Mouse (Mus musculus): Measurements from ENCODE around the gene Crtam.
A peak's percentile ranks its signal among the peaks of the same experiment; 100 is the strongest.

Crtam gene

GRCm38 (mm10) chr9:41007785-41008184 lies 3.4 kb upstream of the Crtam start:
- no peak for DNase-seq (ENCODE audit: low read depth)

GRCm38 (mm10) chr9:40997116-40997779 lies 7.2 kb downstream of the Crtam start:
- peak; percentile 66 for DNase-seq (ENCODE audit: low read depth)

- peak; percentile 16 for DNase-seq (ENCODE audit: low read depth)
These were observed 10.4 kb downstream of the Crtam start for GRCm38 (mm10) chr9:40994075-40994474.

GRCm38 (mm10) chr9:40991511-40991910 lies 12.9 kb downstream of the Crtam start:
- DNase-seq (ENCODE audit: low read depth) = no peak

GRCm38 (mm10) chr9:40989940-40990588 lies 14.4 kb downstream of the Crtam start:
- peak; percentile 80 for DNase-seq (ENCODE audit: low read depth)

GRCm38 (mm10) chr9:40984313-40984712 lies 20.1 kb downstream of the Crtam start:
- no peak for DNase-seq (ENCODE audit: low read depth)

- DNase-seq (ENCODE audit: low read depth) = no peak
These were observed 20.7 kb downstream of the Crtam start for GRCm38 (mm10) chr9:40983758-40984157.

GRCm38 (mm10) chr9:40982480-40982879 lies 21.9 kb downstream of the Crtam start:
- DNase-seq (ENCODE audit: low read depth) = no peak

- DNase-seq (ENCODE audit: low read depth) = no peak
These were observed 30.2 kb downstream of the Crtam start for GRCm38 (mm10) chr9:40974042-40974801.

- DNase-seq (ENCODE audit: low read depth) = no peak
These were observed 40.1 kb downstream of the Crtam start for GRCm38 (mm10) chr9:40964418-40964714.

GRCm38 (mm10) chr9:40963586-40964417 lies 40.6 kb downstream of the Crtam start, which contains the start of gene Jhy:
Gene Jhy (minus strand): TSS chr9:40964118.
- DNase-seq (ENCODE audit: low read depth) = no peak

GRCm38 (mm10) chr9:40961401-40961800 lies 43.0 kb downstream of the Crtam start:
- no peak for DNase-seq (ENCODE audit: low read depth)

GRCm38 (mm10) chr9:40949039-40949615 lies 55.3 kb downstream of the Crtam start:
- no peak for DNase-seq (ENCODE audit: low read depth)

- DNase-seq (ENCODE audit: low read depth) = no peak
These were observed 56.0 kb downstream of the Crtam start for GRCm38 (mm10) chr9:40948473-40948872.

- DNase-seq (ENCODE audit: low read depth) = no peak
These were observed 57.3 kb downstream of the Crtam start for GRCm38 (mm10) chr9:40947131-40947530.

- DNase-seq (ENCODE audit: low read depth) = peak; percentile 6
These were observed 67.0 kb downstream of the Crtam start for GRCm38 (mm10) chr9:40937425-40937824.

GRCm38 (mm10) chr9:40933323-40933722 lies 71.1 kb downstream of the Crtam start:
- DNase-seq (ENCODE audit: low read depth) = no peak

- no peak for DNase-seq (ENCODE audit: low read depth)
These were observed 77.0 kb downstream of the Crtam start for GRCm38 (mm10) chr9:40927351-40927980.

All from induced T-regulatory cell, adult 2 months (primary cell).